Mouse (Mus musculus): Measurements from ENCODE around the gene Sptb. TPM values are rescaled to one million over a fixed set of nuclear protein-coding genes. Genes with fewer than 3 reads are reported as not detected.
A peak's percentile ranks its signal among the peaks of the same experiment; 100 is the strongest.

Sptb gene
- polyA plus RNA-seq, 1 experiment from 2014 or later: 12.7 TPM

DNA sequence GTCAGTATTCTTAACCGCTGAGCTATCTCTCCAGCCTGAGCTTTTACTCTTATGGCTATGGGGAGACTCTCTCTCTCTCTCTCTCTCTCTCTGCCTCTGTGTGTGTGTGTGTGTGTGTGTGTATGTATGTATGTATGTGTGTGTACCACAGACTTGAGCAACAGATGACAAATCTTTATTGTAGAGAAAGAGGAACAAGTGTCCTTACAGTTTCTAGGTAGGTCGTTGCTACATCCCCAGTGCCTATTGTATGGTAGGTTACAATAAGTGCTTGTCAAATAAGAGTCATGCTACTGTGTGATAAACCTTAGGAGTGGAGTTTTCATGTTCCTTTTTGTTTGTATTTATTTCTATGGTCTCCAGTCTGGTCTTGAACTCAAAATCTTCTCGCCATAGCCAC lies 170.2 kb downstream of the Sptb start:
- Histone ChIP-seq H3K4me2 (ENCODE audit: low read depth, low read length) (no peak overlapping the region), H3K27me3 (ENCODE audit: control insufficient read depth, insufficient read depth, low read length) (peaks cover 7% of the 10 kb centered on the region), H3K4me3 (ENCODE audit: low read depth, low read length) (no peak overlapping the region), H3K9me3 (ENCODE audit: control insufficient read depth, low read length) (no peaks in the 10 kb centered on the region), H3K4me1 (ENCODE audit: control insufficient read depth, insufficient read depth, low read length) (no peaks in the 10 kb centered on the region), H3K9ac (replicated peaks; ENCODE audit: low read depth, low read length) (no peak overlapping the region), H3K36me3 (ENCODE audit: control insufficient read depth, insufficient read depth, low read length) (no peaks in the 10 kb centered on the region), H3K27ac (ENCODE audit: low read depth, low read length) (no peak overlapping the region)
- no peak for ATAC-seq (ENCODE audit: low read depth)
- 88% methylated on average over 3 of the region's 3 CpGs for WGBS

- H3K4me3 ChIP-seq (ENCODE audit: low read depth, low read length): no peak overlapping the region
- ATAC-seq (ENCODE audit: low read depth): no peak
- H3K36me3 ChIP-seq (ENCODE audit: control insufficient read depth, insufficient read depth, low read length): no peaks in the 10 kb centered on the region
- H3K4me2 ChIP-seq (ENCODE audit: low read depth, low read length): no peak overlapping the region
- 94% methylated on average over 8 of the region's 8 CpGs for WGBS
- H3K27ac ChIP-seq (ENCODE audit: low read depth, low read length): no peak overlapping the region
- peaks cover 8% of the 10 kb centered on the region; the same call in 1 of the 2 replicates for H3K4me1 ChIP-seq (ENCODE audit: control insufficient read depth, insufficient read depth, low read length)
- H3K27me3 ChIP-seq (ENCODE audit: control insufficient read depth, insufficient read depth, low read length): peaks cover 27% of the 10 kb centered on the region
- H3K9me3 ChIP-seq (ENCODE audit: control insufficient read depth, low read length): no peaks in the 10 kb centered on the region
- H3K9ac ChIP-seq (replicated peaks; ENCODE audit: low read depth, low read length): no peak overlapping the region
These were observed 172.9 kb downstream of the Sptb start for GRCm38 (mm10) chr12:76537434-76537833.

DNA sequence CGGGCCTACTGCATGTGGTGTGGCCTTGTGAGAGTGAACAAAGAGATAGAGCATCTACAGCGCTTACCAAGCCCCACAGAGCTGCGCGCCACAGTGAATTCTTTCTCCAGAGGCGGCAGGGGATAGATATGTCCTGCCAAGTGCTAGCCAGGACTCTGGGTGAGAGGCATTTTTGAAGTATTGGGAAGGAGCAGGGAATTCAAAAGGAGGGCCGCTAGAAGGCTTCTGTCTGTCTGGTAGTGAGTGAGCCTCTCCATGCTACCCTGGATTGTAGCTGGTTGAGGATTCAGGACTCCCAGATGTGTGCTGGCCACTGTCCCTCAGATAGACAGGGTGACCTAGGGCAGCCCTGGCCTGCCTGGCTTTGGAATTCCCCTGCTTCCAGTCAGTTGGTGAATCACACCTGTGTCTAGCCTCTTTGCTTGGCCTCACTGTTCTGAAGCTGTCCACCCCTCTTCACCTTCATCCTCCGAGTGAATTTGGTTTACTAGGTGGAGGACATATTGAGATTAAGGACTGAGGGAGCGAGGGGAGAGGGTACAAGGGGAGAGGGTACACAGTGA lies 173.7 kb downstream of the Sptb start:
- Histone ChIP-seq H3K27me3 (ENCODE audit: control insufficient read depth, insufficient read depth, low read length) (peaks cover 33% of the 10 kb centered on the region), H3K27ac (ENCODE audit: low read depth, low read length) (no peak overlapping the region)

GRCm38 (mm10) chr12:76535471-76535900 lies 174.9 kb downstream of the Sptb start:
- 43% methylated on average over 9 of the region's 9 CpGs for WGBS
- ATAC-seq (ENCODE audit: low read depth): no peak
- Histone ChIP-seq H3K27ac (ENCODE audit: low read depth, low read length) (no peak overlapping the region), H3K36me3 (ENCODE audit: control insufficient read depth, insufficient read depth, low read length) (no peaks in the 10 kb centered on the region), H3K4me1 (ENCODE audit: control insufficient read depth, insufficient read depth, low read length) (peaks cover 8% of the 10 kb centered on the region; the same call in 1 of the 2 replicates), H3K4me2 (ENCODE audit: low read depth, low read length) (no peak overlapping the region), H3K9me3 (ENCODE audit: control insufficient read depth, low read length) (no peaks in the 10 kb centered on the region), H3K4me3 (ENCODE audit: low read depth, low read length) (no peak overlapping the region), H3K9ac (replicated peaks; ENCODE audit: low read depth, low read length) (no peak overlapping the region), H3K27me3 (ENCODE audit: control insufficient read depth, insufficient read depth, low read length) (peaks cover 39% of the 10 kb centered on the region)

More for the DNA sequence above, 173.7 kb downstream of the Sptb start:
- no peak overlapping the region for H3K4me2 ChIP-seq (ENCODE audit: low read depth, low read length)
- no peak overlapping the region for H3K9ac ChIP-seq (replicated peaks; ENCODE audit: low read depth, low read length)
- no peaks in the 10 kb centered on the region for H3K9me3 ChIP-seq (ENCODE audit: control insufficient read depth, low read length)
- no peak overlapping the region for H3K4me3 ChIP-seq (ENCODE audit: low read depth, low read length)
- 90% methylated on average over 8 of the region's 8 CpGs for WGBS
- no peak for ATAC-seq (ENCODE audit: low read depth)
- H3K4me1 ChIP-seq (ENCODE audit: control insufficient read depth, insufficient read depth, low read length): peaks cover 8% of the 10 kb centered on the region; the same call in 1 of the 2 replicates
- H3K36me3 ChIP-seq (ENCODE audit: control insufficient read depth, insufficient read depth, low read length): no peaks in the 10 kb centered on the region

- Histone ChIP-seq H3K4me2 (ENCODE audit: low read depth, low read length) (peak overlapping the region; percentile 14; the same call in 1 of the 2 replicates), H3K9ac (replicated peaks; ENCODE audit: low read depth, low read length) (no peak overlapping the region), H3K9me3 (ENCODE audit: control insufficient read depth, low read length) (no peaks in the 10 kb centered on the region), H3K27ac (ENCODE audit: low read depth, low read length) (no peak overlapping the region), H3K4me3 (ENCODE audit: low read depth, low read length) (peak overlapping the region; percentile 51; the same call in 1 of the 2 replicates), H3K4me1 (ENCODE audit: control insufficient read depth, insufficient read depth, low read length) (peaks cover 8% of the 10 kb centered on the region; the same call in 1 of the 2 replicates), H3K27me3 (ENCODE audit: control insufficient read depth, insufficient read depth, low read length) (peaks cover 41% of the 10 kb centered on the region), H3K36me3 (ENCODE audit: control insufficient read depth, insufficient read depth, low read length) (no peaks in the 10 kb centered on the region)
- 21% methylated on average over 9 of the region's 9 CpGs for WGBS
- no peak for ATAC-seq (ENCODE audit: low read depth)
These were observed 175.6 kb downstream of the Sptb start for GRCm38 (mm10) chr12:76534641-76535283.

DNA sequence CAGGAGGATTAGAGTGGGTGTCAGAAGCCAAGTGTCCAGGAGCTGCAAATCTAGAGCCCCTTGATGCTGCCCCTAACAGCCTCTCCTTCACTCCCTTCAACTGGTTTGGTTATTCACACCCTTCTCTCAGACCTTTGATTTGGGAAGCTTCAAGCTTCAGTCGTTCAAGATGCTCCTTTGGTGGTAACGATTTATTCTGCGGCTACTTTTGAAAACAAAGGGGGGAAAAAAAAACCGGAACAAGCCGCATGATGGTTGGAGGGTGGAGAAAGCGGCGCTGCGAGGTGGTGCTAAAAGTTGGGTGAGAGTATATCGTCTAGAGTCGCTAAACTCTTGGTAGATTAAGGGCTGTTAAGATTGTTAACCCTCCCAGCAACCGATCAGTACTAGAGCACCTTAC lies 176.1 kb downstream of the Sptb start:
- H3K9ac ChIP-seq (replicated peaks; ENCODE audit: low read depth, low read length): no peak overlapping the region
- WGBS: under 1% methylated on average over 11 of the region's 11 CpGs
- peak; percentile 10; the same call in 1 of the 2 replicates for ATAC-seq (ENCODE audit: low read depth)

DNA sequence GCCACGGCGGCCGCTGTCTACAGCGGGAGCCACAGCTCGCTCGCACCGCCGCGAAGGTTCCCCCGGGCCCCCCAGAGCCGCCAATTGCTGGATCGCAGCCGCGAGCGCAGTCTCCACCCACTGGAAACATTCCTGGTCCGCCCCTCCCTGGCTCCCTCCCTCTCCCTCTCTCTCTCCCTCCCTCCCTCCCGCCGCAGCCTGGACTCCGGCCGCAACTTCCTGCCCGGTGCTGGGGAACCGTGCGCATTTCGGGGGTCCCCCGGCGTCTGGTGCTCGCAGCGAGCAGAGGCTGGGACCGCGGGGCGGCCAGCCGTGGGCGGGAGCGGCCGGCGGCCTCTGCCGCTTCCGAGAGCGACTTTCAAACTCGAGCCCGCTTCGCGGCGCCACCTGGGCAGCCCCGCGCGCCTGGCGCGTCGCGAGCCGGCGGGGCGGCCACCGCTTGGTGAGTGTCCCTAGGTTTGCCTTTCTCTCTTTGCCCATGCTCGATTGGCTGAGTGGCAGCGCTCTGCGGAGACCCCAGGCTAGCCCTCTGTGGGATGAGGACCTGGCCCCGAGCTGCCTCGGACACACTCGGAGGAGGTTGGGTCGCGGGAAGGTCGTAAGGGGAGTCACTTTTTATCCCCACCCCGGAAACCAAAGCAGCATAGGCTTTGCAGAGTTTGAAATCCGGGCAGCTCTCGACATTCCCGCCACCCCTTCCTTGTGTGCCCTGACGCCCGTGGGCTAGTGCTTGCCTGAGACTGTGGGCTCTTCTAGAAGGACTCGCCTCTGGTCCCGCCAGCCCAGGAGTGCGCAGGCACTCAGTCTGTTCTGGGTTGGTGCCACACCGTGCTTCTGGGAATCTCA lies 176.7 kb downstream of the Sptb start:
- H3K9ac ChIP-seq (replicated peaks; ENCODE audit: low read depth, low read length): peak overlapping the region; percentile 22; the same call in 1 of the 2 replicates
- H3K4me3 ChIP-seq (ENCODE audit: low read depth, low read length): peak overlapping the region; percentile 51
- H3K27ac ChIP-seq (ENCODE audit: low read depth, low read length): no peak overlapping the region
- 1% methylated on average over 61 of the region's 74 CpGs for WGBS
- ATAC-seq (ENCODE audit: low read depth): peak; percentile 50; the same call in 1 of the 2 replicates
- no peaks in the 10 kb centered on the region for H3K9me3 ChIP-seq (ENCODE audit: control insufficient read depth, low read length)
- peaks cover 8% of the 10 kb centered on the region; the same call in 1 of the 2 replicates for H3K4me1 ChIP-seq (ENCODE audit: control insufficient read depth, insufficient read depth, low read length)
- H3K36me3 ChIP-seq (ENCODE audit: control insufficient read depth, insufficient read depth, low read length): no peaks in the 10 kb centered on the region
- H3K27me3 ChIP-seq (ENCODE audit: control insufficient read depth, insufficient read depth, low read length): peaks cover 41% of the 10 kb centered on the region
- H3K4me2 ChIP-seq (ENCODE audit: low read depth, low read length): peak overlapping the region; percentile 97

More for the DNA sequence above, 176.1 kb downstream of the Sptb start:
- H3K27ac ChIP-seq (ENCODE audit: low read depth, low read length): no peak overlapping the region
- H3K4me3 ChIP-seq (ENCODE audit: low read depth, low read length): peak overlapping the region; percentile 51
- peaks cover 8% of the 10 kb centered on the region; the same call in 1 of the 2 replicates for H3K4me1 ChIP-seq (ENCODE audit: control insufficient read depth, insufficient read depth, low read length)
- H3K36me3 ChIP-seq (ENCODE audit: control insufficient read depth, insufficient read depth, low read length): no peaks in the 10 kb centered on the region
- H3K4me2 ChIP-seq (ENCODE audit: low read depth, low read length): peak overlapping the region; percentile 97
- peaks cover 41% of the 10 kb centered on the region for H3K27me3 ChIP-seq (ENCODE audit: control insufficient read depth, insufficient read depth, low read length)
- H3K9me3 ChIP-seq (ENCODE audit: control insufficient read depth, low read length): no peaks in the 10 kb centered on the region

DNA sequence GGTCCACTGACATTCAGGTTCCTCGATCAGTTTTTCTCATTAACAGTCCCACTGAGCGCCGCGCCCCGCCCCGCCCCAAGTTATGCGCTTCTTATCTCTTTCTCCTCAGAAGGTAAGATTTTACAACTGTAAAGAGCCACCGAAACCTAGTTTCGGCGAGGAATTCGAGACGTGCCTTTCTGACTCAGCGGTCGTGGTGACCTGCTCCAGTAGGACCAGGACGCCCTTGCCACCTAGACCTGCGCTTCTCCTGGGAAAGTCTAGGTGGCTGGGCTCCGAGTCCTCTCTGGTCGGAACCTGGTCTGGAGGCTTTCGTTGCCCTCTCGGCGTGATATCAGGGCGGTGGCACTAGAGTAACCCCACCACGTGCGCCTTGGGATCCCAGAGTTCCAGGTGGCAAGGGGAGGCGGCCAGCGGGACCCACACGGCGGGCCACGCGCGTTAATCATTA lies 177.4 kb downstream of the Sptb start:
- Histone ChIP-seq H3K4me1 (ENCODE audit: control insufficient read depth, insufficient read depth, low read length) (peaks cover 8% of the 10 kb centered on the region; the same call in 1 of the 2 replicates), H3K27me3 (ENCODE audit: control insufficient read depth, insufficient read depth, low read length) (peaks cover 41% of the 10 kb centered on the region), H3K9me3 (ENCODE audit: control insufficient read depth, low read length) (no peaks in the 10 kb centered on the region), H3K27ac (ENCODE audit: low read depth, low read length) (no peak overlapping the region), H3K4me3 (ENCODE audit: low read depth, low read length) (peak overlapping the region; percentile 51), H3K9ac (replicated peaks; ENCODE audit: low read depth, low read length) (peak overlapping the region; percentile 22; the same call in 1 of the 2 replicates), H3K36me3 (ENCODE audit: control insufficient read depth, insufficient read depth, low read length) (no peaks in the 10 kb centered on the region), H3K4me2 (ENCODE audit: low read depth, low read length) (peak overlapping the region; percentile 97)
- ATAC-seq (ENCODE audit: low read depth): peak; percentile 21; the same call in 1 of the 2 replicates
- under 1% methylated on average over 31 of the region's 31 CpGs for WGBS

All from neural tube, embryonic 14.5 days (tissue).